Mouse (Mus musculus): Measurements from ENCODE around the gene Tgif1.

DNA sequence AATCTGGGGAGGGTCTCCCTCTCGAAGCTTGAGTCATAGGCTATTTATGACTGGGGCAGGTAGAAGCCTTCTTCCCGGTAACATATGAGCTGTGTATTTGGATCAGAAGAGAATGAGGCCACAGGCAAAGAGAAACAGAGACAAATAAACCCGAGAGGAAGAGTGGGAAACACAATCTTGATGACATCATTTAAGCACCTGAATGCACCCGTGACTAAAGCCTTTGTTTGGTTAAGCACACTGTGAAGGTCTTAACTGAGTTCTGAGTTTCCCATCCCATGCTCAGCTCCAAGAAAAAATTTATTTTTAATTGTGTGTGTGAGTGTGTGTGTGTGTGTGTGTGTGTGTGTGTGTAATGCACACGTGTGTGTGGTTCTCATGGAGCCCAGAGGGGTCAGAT is 39.8 kb upstream of the Tgif1 start:
- no peak for TF ChIP-seq CTCF (IDR thresholded peaks at IDR 0.05; ENCODE audit: low read depth)
- TF ChIP-seq EP300 (IDR thresholded peaks at IDR 0.05; ENCODE audit: low read depth): no peak

Data from liver, postnatal 0 days (tissue).